Mouse (Mus musculus): Measurements from ENCODE around the gene Orm2. TPM values are rescaled to one million over a fixed set of nuclear protein-coding genes. Genes with fewer than 3 reads are reported as not detected.

The Orm2 gene
- not detected for polyA plus RNA-seq (2017; shearing (Covaris generic))

GRCm38 (mm10) chr4:63362150-63362549 is at the start of gene Orm2:
Gene Orm2 (plus strand): TSS chr4:63362449.

GRCm38 (mm10) chr4:63344295-63344694 is 18.0 kb upstream of the Orm2 start, which contains the start of gene Orm1:
Gene Orm1 (plus strand): TSS chr4:63344560.

GRCm38 (mm10) chr4:63355877-63356665 is 6.2 kb upstream of the Orm2 start, which contains the start of gene Orm3:
Gene Orm3 (plus strand): TSS chr4:63356162.

GRCm38 (mm10) chr4:63403040-63403959 is 41.1 kb downstream of the Orm2 start, which contains the start of gene Akna:
Gene Akna (minus strand): TSS chr4:63403354.

Other genes starting within 250 kb of the Orm2 start
- not detected for gene Ambp, start 207.7 kb upstream of the Orm2 start, polyA plus RNA-seq (2017; shearing (Covaris generic))
- gene Kif12, start 190.3 kb upstream of the Orm2 start, polyA plus RNA-seq (2017; shearing (Covaris generic)) = not detected
- gene Col27a1, start 148.4 kb upstream of the Orm2 start, polyA plus RNA-seq (2017; shearing (Covaris generic)) = 0.49 TPM
- gene Orm1, start 17.9 kb upstream of the Orm2 start, polyA plus RNA-seq (2017; shearing (Covaris generic)) = not detected
- gene Orm3, start 6.3 kb upstream of the Orm2 start, polyA plus RNA-seq (2017; shearing (Covaris generic)) = not detected
- 318 TPM for gene Akna, start 40.9 kb downstream of the Orm2 start, polyA plus RNA-seq (2017; shearing (Covaris generic))
- gene Whrn, start 133.5 kb downstream of the Orm2 start, polyA plus RNA-seq (2017; shearing (Covaris generic)) = 16.2 TPM
- 103 TPM for gene Atp6v1g1, start 182.3 kb downstream of the Orm2 start, polyA plus RNA-seq (2017; shearing (Covaris generic))
- gene Tmem268, start 196.3 kb downstream of the Orm2 start, polyA plus RNA-seq (2017; shearing (Covaris generic)) = 17.6 TPM
- not detected for gene Gm11213, start 242.8 kb downstream of the Orm2 start, polyA plus RNA-seq (2017; shearing (Covaris generic))

All from effector memory CD4-positive, alpha-beta T cell, adult 5 months (primary cell).